Mouse (Mus musculus) sigmoid colon, adult 10 weeks (tissue): ENCODE results near the gene Bcl2a1a. TPM values are rescaled to one million over a fixed set of nuclear protein-coding genes. Genes with fewer than 3 reads are reported as not detected.

Experiments used
- polyA plus RNA-seq: library from polyadenylated mRNA; stranded (reverse); fragments of 350-450 nt; fragmentation: Illumina TruSeq; extraction: RNeasy Lipid Tissue Mini Kit (QIAGEN cat#74804); gene quantifications from one replicate; pipeline ENCODE4 v1.2.3, GENCODE M21; 2014; ENCODE audit warnings: low read depth, low replicate concordance

The Bcl2a1a gene
- polyA plus RNA-seq: 5.3 TPM

GRCm38 (mm10) chr9:88956670-88957153 is at the start of gene Bcl2a1a:
Gene Bcl2a1a (plus strand): TSS chr9:88956900.

Other genes starting within 250 kb of the Bcl2a1a start
- 38.8 TPM for gene Mthfsl, start 236.6 kb upstream of the Bcl2a1a start, polyA plus RNA-seq
- gene Bcl2a1d, start 225.0 kb upstream of the Bcl2a1a start, polyA plus RNA-seq: 8.6 TPM
- gene Trim43c, start 117.7 kb upstream of the Bcl2a1a start, polyA plus RNA-seq: not detected
- not detected for gene Trim43b, start 135.9 kb downstream of the Bcl2a1a start, polyA plus RNA-seq
- 21.6 TPM for gene Bcl2a1b, start 242.3 kb downstream of the Bcl2a1a start, polyA plus RNA-seq
- gene Gm29094, start 242.5 kb downstream of the Bcl2a1a start, polyA plus RNA-seq: 0.95 TPM